Mouse (Mus musculus) c-Kit-positive CD71-negative TER-119-negative erythroid progenitor cells, embryonic 14.5 days (primary cell): ENCODE measurements at regions not wholly inside any gene's neighbourhood (a gene's known extent, or its start where the extent isn't known, plus 50 kb on each side); places are given as distances from the start of the nearest gene placed in this dataset.

Source experiments
- DNase-seq: peaks from one replicate; pipeline ENCODE4 v3.0.0-alpha.2; 2013; ENCODE audit warnings: low read depth

GRCm38 (mm10) chr5:77594719-77595118 is 186.9 kb upstream of the Igfbp7 start:
- DNase-seq, result no peak

- DNase-seq, result no peak
These were observed 181.4 kb upstream of the Igfbp7 start for GRCm38 (mm10) chr5:77589252-77589651.

GRCm38 (mm10) chr5:77581702-77582101 is 173.9 kb upstream of the Igfbp7 start:
- no peak for DNase-seq

- DNase-seq, result no peak
These were observed 173.3 kb upstream of the Igfbp7 start for GRCm38 (mm10) chr5:77581106-77581638.

GRCm38 (mm10) chr5:77579826-77580745 is 172.2 kb upstream of the Igfbp7 start:
- no peak for DNase-seq

- no peak for DNase-seq
These were observed 169.0 kb upstream of the Igfbp7 start for GRCm38 (mm10) chr5:77576881-77577280.

- DNase-seq, result no peak
These were observed 167.9 kb upstream of the Igfbp7 start for GRCm38 (mm10) chr5:77575780-77576179.

GRCm38 (mm10) chr5:77570364-77570763 is 162.5 kb upstream of the Igfbp7 start:
- no peak for DNase-seq

GRCm38 (mm10) chr5:77568121-77568520 is 160.3 kb upstream of the Igfbp7 start:
- DNase-seq, result no peak

- DNase-seq, result no peak
These were observed 144.7 kb upstream of the Igfbp7 start for GRCm38 (mm10) chr5:77552580-77552979.

GRCm38 (mm10) chr5:77552081-77552480 is 144.2 kb upstream of the Igfbp7 start:
- DNase-seq, result no peak

- DNase-seq, result no peak
These were observed 138.3 kb upstream of the Igfbp7 start for GRCm38 (mm10) chr5:77546001-77546620.

GRCm38 (mm10) chr5:77532261-77533015 is 124.6 kb upstream of the Igfbp7 start:
- no peak for DNase-seq

GRCm38 (mm10) chr5:77530376-77530775 is 122.5 kb upstream of the Igfbp7 start:
- DNase-seq, result no peak

GRCm38 (mm10) chr5:77517252-77517651 is 109.4 kb upstream of the Igfbp7 start:
- DNase-seq, result no peak

GRCm38 (mm10) chr5:77515448-77515847 is 107.6 kb upstream of the Igfbp7 start:
- no peak for DNase-seq

- DNase-seq, result no peak
These were observed 94.8 kb upstream of the Igfbp7 start for GRCm38 (mm10) chr5:77502684-77503083.

GRCm38 (mm10) chr5:77499949-77500460 is 92.2 kb upstream of the Igfbp7 start:
- DNase-seq, result peak; percentile 4

- no peak for DNase-seq
These were observed 86.8 kb upstream of the Igfbp7 start for GRCm38 (mm10) chr5:77494601-77495000.

- DNase-seq, result no peak
These were observed 81.1 kb upstream of the Igfbp7 start for GRCm38 (mm10) chr5:77488969-77489368.

GRCm38 (mm10) chr5:77487837-77488827 is 80.3 kb upstream of the Igfbp7 start:
- DNase-seq, result no peak
